Mouse (Mus musculus): ENCODE measurements at regions not wholly inside any gene's neighbourhood (a gene's known extent, or its start where the extent isn't known, plus 50 kb on each side); places are given as distances from the start of the nearest gene placed in this dataset.

- Histone ChIP-seq H3K36me3 (ENCODE audit: control insufficient read depth, insufficient read depth, low read length) (no peaks in the 10 kb centered on the region), H3K4me3 (ENCODE audit: low read depth, low read length) (no peak overlapping the region), H3K4me1 (ENCODE audit: control insufficient read depth, insufficient read depth, insufficient read length, low read length) (no peaks in the 10 kb centered on the region), H3K27me3 (ENCODE audit: control insufficient read depth, insufficient read depth, low read length) (no peaks in the 10 kb centered on the region), H3K27ac (ENCODE audit: insufficient read depth, low read depth, low read length) (no peak overlapping the region)
- TF ChIP-seq POLR2A (IDR thresholded peaks at IDR 0.05; ENCODE audit: low read depth, low read length) (no peak), CTCF (IDR thresholded peaks at IDR 0.05; ENCODE audit: extremely low read depth, insufficient read length, insufficient replicate concordance, low read depth, low read length) (no peak)
- 60% methylated on average over 1 of the region's 1 CpGs for WGBS
These were observed 394.9 kb downstream of the Mllt3 start for GRCm38 (mm10) chr4:87638380-87638646.

GRCm38 (mm10) chr4:87637629-87638379, 395.4 kb downstream of the Mllt3 start:
- Histone ChIP-seq H3K4me1 (ENCODE audit: control insufficient read depth, insufficient read depth, insufficient read length, low read length) (no peaks in the 10 kb centered on the region), H3K27me3 (ENCODE audit: control insufficient read depth, insufficient read depth, low read length) (no peaks in the 10 kb centered on the region), H3K4me3 (ENCODE audit: low read depth, low read length) (no peak overlapping the region), H3K36me3 (ENCODE audit: control insufficient read depth, insufficient read depth, low read length) (no peaks in the 10 kb centered on the region), H3K27ac (ENCODE audit: insufficient read depth, low read depth, low read length) (no peak overlapping the region)
- no peak for TF ChIP-seq CTCF (IDR thresholded peaks at IDR 0.05; ENCODE audit: extremely low read depth, insufficient read length, insufficient replicate concordance, low read depth, low read length)
- no peak for TF ChIP-seq POLR2A (IDR thresholded peaks at IDR 0.05; ENCODE audit: low read depth, low read length)
- 80% methylated on average over 3 of the region's 3 CpGs for WGBS

GRCm38 (mm10) chr4:87611116-87611515, 380.8 kb upstream of the Slc24a2 start:
- H3K4me3 ChIP-seq (ENCODE audit: low read depth, low read length): no peak overlapping the region
- 50% methylated on average over 1 of the region's 1 CpGs for WGBS
- no peaks in the 10 kb centered on the region for H3K4me1 ChIP-seq (ENCODE audit: control insufficient read depth, insufficient read depth, insufficient read length, low read length)
- H3K27me3 ChIP-seq (ENCODE audit: control insufficient read depth, insufficient read depth, low read length): no peaks in the 10 kb centered on the region
- H3K36me3 ChIP-seq (ENCODE audit: control insufficient read depth, insufficient read depth, low read length): no peaks in the 10 kb centered on the region
- TF ChIP-seq POLR2A (IDR thresholded peaks at IDR 0.05; ENCODE audit: low read depth, low read length): no peak
- no peak for TF ChIP-seq CTCF (IDR thresholded peaks at IDR 0.05; ENCODE audit: extremely low read depth, insufficient read length, insufficient replicate concordance, low read depth, low read length)
- no peak overlapping the region for H3K27ac ChIP-seq (ENCODE audit: insufficient read depth, low read depth, low read length)

- no peak overlapping the region for H3K4me3 ChIP-seq (ENCODE audit: low read depth, low read length)
- TF ChIP-seq CTCF (IDR thresholded peaks at IDR 0.05; ENCODE audit: extremely low read depth, insufficient read length, insufficient replicate concordance, low read depth, low read length): no peak
- TF ChIP-seq POLR2A (IDR thresholded peaks at IDR 0.05; ENCODE audit: low read depth, low read length): no peak
- WGBS: 71% methylated on average over 3 of the region's 3 CpGs
- H3K36me3 ChIP-seq (ENCODE audit: control insufficient read depth, insufficient read depth, low read length): no peaks in the 10 kb centered on the region
- H3K27ac ChIP-seq (ENCODE audit: insufficient read depth, low read depth, low read length): no peak overlapping the region
- no peaks in the 10 kb centered on the region for H3K4me1 ChIP-seq (ENCODE audit: control insufficient read depth, insufficient read depth, insufficient read length, low read length)
- H3K27me3 ChIP-seq (ENCODE audit: control insufficient read depth, insufficient read depth, low read length): no peaks in the 10 kb centered on the region
These were observed 363.4 kb upstream of the Slc24a2 start for GRCm38 (mm10) chr4:87593644-87594043.

- Histone ChIP-seq H3K4me3 (ENCODE audit: low read depth, low read length) (no peak overlapping the region), H3K27ac (ENCODE audit: insufficient read depth, low read depth, low read length) (no peak overlapping the region), H3K36me3 (ENCODE audit: control insufficient read depth, insufficient read depth, low read length) (no peaks in the 10 kb centered on the region), H3K4me1 (ENCODE audit: control insufficient read depth, insufficient read depth, insufficient read length, low read length) (no peaks in the 10 kb centered on the region), H3K27me3 (ENCODE audit: control insufficient read depth, insufficient read depth, low read length) (no peaks in the 10 kb centered on the region)
- TF ChIP-seq CTCF (IDR thresholded peaks at IDR 0.05; ENCODE audit: extremely low read depth, insufficient read length, insufficient replicate concordance, low read depth, low read length) (no peak), POLR2A (IDR thresholded peaks at IDR 0.05; ENCODE audit: low read depth, low read length) (no peak)
- WGBS: 83% methylated on average over 3 of the region's 3 CpGs
These were observed 360.5 kb upstream of the Slc24a2 start for GRCm38 (mm10) chr4:87590797-87591196.

- Histone ChIP-seq H3K27me3 (ENCODE audit: control insufficient read depth, insufficient read depth, low read length) (no peaks in the 10 kb centered on the region), H3K4me1 (ENCODE audit: control insufficient read depth, insufficient read depth, insufficient read length, low read length) (no peaks in the 10 kb centered on the region), H3K4me3 (ENCODE audit: low read depth, low read length) (no peak overlapping the region), H3K27ac (ENCODE audit: insufficient read depth, low read depth, low read length) (no peak overlapping the region), H3K36me3 (ENCODE audit: control insufficient read depth, insufficient read depth, low read length) (no peaks in the 10 kb centered on the region)
- 18% methylated on average over 3 of the region's 3 CpGs for WGBS
- TF ChIP-seq CTCF (IDR thresholded peaks at IDR 0.05; ENCODE audit: extremely low read depth, insufficient read length, insufficient replicate concordance, low read depth, low read length) (no peak), POLR2A (IDR thresholded peaks at IDR 0.05; ENCODE audit: low read depth, low read length) (no peak)
These were observed 347.9 kb upstream of the Slc24a2 start for GRCm38 (mm10) chr4:87578164-87578563.

GRCm38 (mm10) chr4:87570950-87571349, 340.7 kb upstream of the Slc24a2 start:
- TF ChIP-seq CTCF (IDR thresholded peaks at IDR 0.05; ENCODE audit: extremely low read depth, insufficient read length, insufficient replicate concordance, low read depth, low read length) (no peak), POLR2A (IDR thresholded peaks at IDR 0.05; ENCODE audit: low read depth, low read length) (no peak)
- 79% methylated on average over 8 of the region's 8 CpGs for WGBS
- Histone ChIP-seq H3K4me3 (ENCODE audit: low read depth, low read length) (no peak overlapping the region), H3K27me3 (ENCODE audit: control insufficient read depth, insufficient read depth, low read length) (no peaks in the 10 kb centered on the region; the same call in 1 of the 2 replicates), H3K27ac (ENCODE audit: insufficient read depth, low read depth, low read length) (no peak overlapping the region), H3K36me3 (ENCODE audit: control insufficient read depth, insufficient read depth, low read length) (no peaks in the 10 kb centered on the region), H3K4me1 (ENCODE audit: control insufficient read depth, insufficient read depth, insufficient read length, low read length) (no peaks in the 10 kb centered on the region)
